ENCODE assay signal across 7 mouse cellular contexts in genomic region chr6:17305954-17306601, GRCm38 (mm10). TPM values are rescaled to one million over a fixed set of nuclear protein-coding genes. Genes with fewer than 3 reads are reported as not detected.
DNase-seq lines count a peak whose midpoint lies in the region; ATAC-seq and TF ChIP-seq lines count a peak whose summit lies in the region.

Gene Cav1, plus strand, starts transcription at chr6:17306335.

- peak; percentile 31 for ATAC-seq in intestine, postnatal 0 days

- intact Hi-C loops in left cerebral cortex, postnatal 14 days (cut with DNase I), result loop anchor here (2.0 kb wide), 1 partner anchor 199 kb away; no protein-coding TSS in a partner anchor

- under 1% methylated on average over 26 of the region's 26 CpGs for WGBS in intestine, postnatal 0 days

- H3K27me3 ChIP-seq in intestine, postnatal 0 days (replicated peaks; ENCODE audit: control insufficient read depth, insufficient read depth, low read length), result peaks cover 13% of the 10 kb centered on the region; the same call in 1 of the 2 replicates
- H3K27me3 ChIP-seq in megakaryocyte, embryonic 14.5 days (replicated peaks), result peaks cover 44% of the 10 kb centered on the region

- no peaks in the 10 kb centered on the region for H3K9me3 ChIP-seq in intestine, postnatal 0 days (ENCODE audit: control insufficient read depth)
- H3K9me3 ChIP-seq in megakaryocyte, embryonic 14.5 days, result no peaks in the 10 kb centered on the region

- no peaks in the 10 kb centered on the region for H3K36me3 ChIP-seq in intestine, postnatal 0 days (ENCODE audit: control insufficient read depth, insufficient read depth)
- no peaks in the 10 kb centered on the region for H3K36me3 ChIP-seq in megakaryocyte, embryonic 14.5 days (replicated peaks; ENCODE audit: low read length)

- peak within 1 kb of the TSS; percentile 42 for H3K27ac ChIP-seq in intestine, postnatal 0 days (ENCODE audit: low read depth, low read length)

- peak within 1 kb of the TSS; percentile 77 for H3K4me2 ChIP-seq in intestine, postnatal 0 days (replicated peaks; ENCODE audit: low read depth)

- TF ChIP-seq CTCF in intestine, postnatal 0 days (IDR thresholded peaks at IDR 0.05; ENCODE audit: low read depth), result peak; percentile 40

- H3K4me3 ChIP-seq in intestine, postnatal 0 days (ENCODE audit: low read depth, low read length), result peak within 1 kb of the TSS; percentile 51
- H3K4me3 ChIP-seq in megakaryocyte, embryonic 14.5 days (replicated peaks), result peak within 1 kb of the TSS; percentile 89

- peak; percentile 80 for DNase-seq in adrenal gland, postnatal 14 days
- DNase-seq in embryo, embryonic 9.5 days (ENCODE audit: extremely low spot score), result peak; percentile 73
- DNase-seq in gonadal fat pad, adult 2 months (ENCODE audit: low read depth), result no peak
- peak; percentile 66 to 69 for DNase-seq in left cerebral cortex, postnatal 14 days (ENCODE audit: low spot score in 2 of 2)
- peak; percentile 64 to 72 for DNase-seq in right cerebral cortex, postnatal 36 days (ENCODE audit: low spot score in 2 of 2)

- peaks cover 6% of the 10 kb centered on the region; the same call in 1 of the 2 replicates for H3K4me1 ChIP-seq in intestine, postnatal 0 days (replicated peaks; ENCODE audit: control insufficient read depth, insufficient read depth, low read length)
- peaks cover 24% of the 10 kb centered on the region for H3K4me1 ChIP-seq in megakaryocyte, embryonic 14.5 days

- H3K9ac ChIP-seq in intestine, postnatal 0 days (ENCODE audit: low read depth, low read length), result peak within 1 kb of the TSS; percentile 43; the same call in 1 of the 2 replicates

RNA-seq across cellular contexts. Expression of gene Cav1, which starts in this region (rescaled TPM):
- total RNA-seq in adrenal gland, postnatal 14 days (2021), result 381 and 383 TPM in 2 replicates
- 2,011 and 3,168 TPM in 2 replicates for polyA plus RNA-seq in gonadal fat pad, adult 2 months (2012; rRNA removed)
- polyA plus RNA-seq in intestine, postnatal 0 days (2015; fragmentation: Nextera tagmentation; extraction: Ambion mirVana), result 141 and 154 TPM in 2 replicates
- total RNA-seq in left cerebral cortex, postnatal 14 days (2021), result 10 to 100 TPM; 26.2 to 27.5 TPM
- not detected in 2 replicates for polyA plus RNA-seq in megakaryocyte, embryonic 14.5 days (2012; ENCODE audit: insufficient read depth, low replicate concordance)

Comparison
In these comparisons a context has a peak if more than half of its experiments do, and no peak if none do; other contexts are left out.
1. RNA of gene Cav1 (total RNA-seq): 381 to 383 TPM in adrenal gland, postnatal 14 days; 26.2 to 27.5 TPM in left cerebral cortex, postnatal 14 days; every median in the first group is over 10 times any median in the second.
2. RNA of gene Cav1 (polyA plus RNA-seq): 2,011 to 3,168 TPM in gonadal fat pad, adult 2 months and 141 to 154 TPM in intestine, postnatal 0 days; not detected in megakaryocyte, embryonic 14.5 days; every median in the first group is over 10 times any median in the second.
3. RNA of gene Cav1 (polyA plus RNA-seq): 2,011 to 3,168 TPM in gonadal fat pad, adult 2 months; 141 to 154 TPM in intestine, postnatal 0 days; every median in the first group is over 10 times any median in the second.